Mouse (Mus musculus) ES-Bruce4 (cell line): ENCODE measurements around the gene Dbndd2. TPM values are rescaled to one million over a fixed set of nuclear protein-coding genes. Genes with fewer than 3 reads are reported as not detected.
A peak's percentile ranks its signal among the peaks of the same experiment; 100 is the strongest.

ENCODE experiments used
- H3K27ac ChIP-seq: 2 replicates; pipeline ENCODE4 v1.5.1; 2012; ENCODE audit warnings: low read length, inconsistent platforms; ENCODE audit not compliant: insufficient read depth
- H3K27me3 ChIP-seq: 2 replicates; pipeline ENCODE4 v1.6.1; 2012; ENCODE audit warnings: mild to moderate bottlenecking, low read length, inconsistent platforms; ENCODE audit not compliant: control insufficient read depth, poor library complexity, insufficient read depth, severe bottlenecking
- H3K36me3 ChIP-seq: 2 replicates; pipeline ENCODE4 v1.6.1; 2012; ENCODE audit warnings: inconsistent platforms, mild to moderate bottlenecking, low read length, moderate library complexity; ENCODE audit not compliant: control insufficient read depth, poor library complexity, insufficient read depth, severe bottlenecking
- H3K4me1 ChIP-seq: one replicate; pipeline ENCODE4 v1.8.1; 2011; ENCODE audit warnings: low read length; ENCODE audit not compliant: control insufficient read depth, insufficient read depth
- H3K4me3 ChIP-seq: 2 replicates; pipeline ENCODE4 v1.5.1; 2011; ENCODE audit warnings: low read depth, mild to moderate bottlenecking, low read length
- H3K9ac ChIP-seq: 2 replicates; pipeline ENCODE4 v1.6.1; 2012; ENCODE audit warnings: low read depth, mild to moderate bottlenecking, inconsistent platforms; ENCODE audit not compliant: poor library complexity, severe bottlenecking
- H3K9me3 ChIP-seq: replicated peaks from 2 replicates; pipeline ENCODE4 v1.6.1; 2012; ENCODE audit warnings: mild to moderate bottlenecking, low read length, inconsistent platforms; ENCODE audit not compliant: control insufficient read depth, poor library complexity, insufficient read depth, severe bottlenecking
- CTCF ChIP-seq: IDR thresholded peaks from one replicate; pipeline ENCODE4 v1.8.1; 2011; ENCODE audit warnings: low read depth, low read length
- EP300 ChIP-seq: IDR thresholded peaks from 2 replicates; pipeline ENCODE4 v1.6.1; 2011; ENCODE audit warnings: low read depth, low read length; ENCODE audit not compliant: insufficient read depth
- POLR2A ChIP-seq: IDR thresholded peaks from one replicate; pipeline ENCODE4 v1.8.1; 2011; ENCODE audit warnings: low read length; ENCODE audit not compliant: insufficient read depth
- polyA plus RNA-seq: library from polyadenylated mRNA; stranded (reverse); fragments of >200 nt; gene quantifications from 2 replicates; pipeline ENCODE4 v1.2.4, GENCODE M21; 2011; ENCODE audit warnings: low read depth; ENCODE audit not compliant: missing spikeins, insufficient read depth, insufficient read length

Dbndd2 gene
- polyA plus RNA-seq, 1 experiment, result 7.1 TPM

DNA sequence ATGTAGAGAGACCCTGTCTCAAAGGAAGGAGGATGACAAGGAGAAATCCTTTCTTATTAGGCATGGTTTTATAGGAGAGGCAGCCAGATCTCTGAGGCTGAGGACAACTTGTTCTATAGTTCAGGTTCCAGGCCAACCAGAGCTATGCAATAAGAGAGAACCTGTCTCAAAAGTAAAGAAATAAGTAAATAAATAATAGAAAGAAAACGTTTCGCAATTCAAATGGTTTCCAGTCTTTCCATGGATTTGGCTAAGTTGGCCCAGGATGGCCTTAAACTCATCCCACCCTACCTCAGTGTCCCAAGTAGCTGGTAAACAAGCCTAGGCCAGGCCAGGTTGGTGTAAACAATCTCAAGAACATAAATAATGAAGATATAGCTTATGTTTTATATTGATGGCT lies 41.2 kb upstream of the Dbndd2 start:
- Histone ChIP-seq H3K9me3 (no peaks in the 10 kb centered on the region), H3K27me3 (no peaks in the 10 kb centered on the region), H3K9ac (peak overlapping the region; percentile 49), H3K4me3 (no peak overlapping the region), H3K36me3 (no peaks in the 10 kb centered on the region), H3K27ac (peak overlapping the region; percentile 87), H3K4me1 (peaks cover 9% of the 10 kb centered on the region)
- no peak for TF ChIP-seq EP300
- no peak for TF ChIP-seq CTCF

- H3K4me3 ChIP-seq, result no peak overlapping the region
- H3K9ac ChIP-seq, result peak overlapping the region; percentile 28; the same call in 1 of the 2 replicates
- H3K9me3 ChIP-seq, result no peaks in the 10 kb centered on the region
- TF ChIP-seq POLR2A, result no peak
- no peak for TF ChIP-seq EP300
- no peak for TF ChIP-seq CTCF
- peaks cover 5% of the 10 kb centered on the region for H3K4me1 ChIP-seq
- peak overlapping the region; percentile 70 for H3K27ac ChIP-seq
- H3K36me3 ChIP-seq, result no peaks in the 10 kb centered on the region
- H3K27me3 ChIP-seq, result no peaks in the 10 kb centered on the region
These were observed 40.4 kb upstream of the Dbndd2 start for GRCm38 (mm10) chr2:164445399-164446085.

- no peaks in the 10 kb centered on the region for H3K27me3 ChIP-seq
- no peak overlapping the region for H3K27ac ChIP-seq
- peaks cover 4% of the 10 kb centered on the region for H3K4me1 ChIP-seq
- H3K9me3 ChIP-seq, result no peaks in the 10 kb centered on the region
- H3K9ac ChIP-seq, result no peak overlapping the region; the same call in 1 of the 2 replicates
- no peak overlapping the region for H3K4me3 ChIP-seq
- no peaks in the 10 kb centered on the region for H3K36me3 ChIP-seq
- TF ChIP-seq POLR2A, result no peak
- no peak for TF ChIP-seq CTCF
- no peak for TF ChIP-seq EP300
These were observed 39.8 kb upstream of the Dbndd2 start for GRCm38 (mm10) chr2:164446086-164446469.

GRCm38 (mm10) chr2:164448140-164448539 lies 37.8 kb upstream of the Dbndd2 start:
- H3K27ac ChIP-seq, result no peak overlapping the region
- no peak overlapping the region for H3K4me3 ChIP-seq
- peaks cover 10% of the 10 kb centered on the region for H3K4me1 ChIP-seq
- no peaks in the 10 kb centered on the region for H3K27me3 ChIP-seq
- no peaks in the 10 kb centered on the region for H3K36me3 ChIP-seq
- H3K9me3 ChIP-seq, result no peaks in the 10 kb centered on the region
- no peak overlapping the region for H3K9ac ChIP-seq
- TF ChIP-seq CTCF, result no peak
- TF ChIP-seq POLR2A, result no peak
- TF ChIP-seq EP300, result no peak

DNA sequence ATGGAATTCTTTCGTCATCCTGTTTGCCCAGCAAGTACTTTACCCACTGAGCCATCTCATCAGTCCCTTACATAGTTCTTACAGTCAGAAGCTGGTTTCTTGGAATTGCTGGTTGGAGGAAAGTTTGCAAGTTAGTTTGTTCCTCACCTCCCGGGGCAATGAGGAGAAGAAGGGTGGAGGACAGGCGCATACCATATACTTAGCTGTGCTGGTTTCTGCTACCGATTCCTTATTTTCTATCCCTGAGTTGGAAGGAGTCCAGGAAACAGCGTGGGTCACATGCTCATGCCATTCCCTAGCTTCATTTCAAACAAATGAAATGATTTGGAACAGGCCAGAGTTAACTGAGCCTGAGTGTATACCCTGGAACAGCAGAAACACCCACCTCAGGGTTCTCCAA lies 37.0 kb upstream of the Dbndd2 start:
- Histone ChIP-seq H3K4me1 (peaks cover 12% of the 10 kb centered on the region), H3K4me3 (no peak overlapping the region), H3K9ac (no peak overlapping the region), H3K9me3 (no peaks in the 10 kb centered on the region), H3K27ac (no peak overlapping the region), H3K27me3 (no peaks in the 10 kb centered on the region), H3K36me3 (no peaks in the 10 kb centered on the region)
- no peak for TF ChIP-seq POLR2A
- no peak for TF ChIP-seq EP300
- no peak for TF ChIP-seq CTCF

DNA sequence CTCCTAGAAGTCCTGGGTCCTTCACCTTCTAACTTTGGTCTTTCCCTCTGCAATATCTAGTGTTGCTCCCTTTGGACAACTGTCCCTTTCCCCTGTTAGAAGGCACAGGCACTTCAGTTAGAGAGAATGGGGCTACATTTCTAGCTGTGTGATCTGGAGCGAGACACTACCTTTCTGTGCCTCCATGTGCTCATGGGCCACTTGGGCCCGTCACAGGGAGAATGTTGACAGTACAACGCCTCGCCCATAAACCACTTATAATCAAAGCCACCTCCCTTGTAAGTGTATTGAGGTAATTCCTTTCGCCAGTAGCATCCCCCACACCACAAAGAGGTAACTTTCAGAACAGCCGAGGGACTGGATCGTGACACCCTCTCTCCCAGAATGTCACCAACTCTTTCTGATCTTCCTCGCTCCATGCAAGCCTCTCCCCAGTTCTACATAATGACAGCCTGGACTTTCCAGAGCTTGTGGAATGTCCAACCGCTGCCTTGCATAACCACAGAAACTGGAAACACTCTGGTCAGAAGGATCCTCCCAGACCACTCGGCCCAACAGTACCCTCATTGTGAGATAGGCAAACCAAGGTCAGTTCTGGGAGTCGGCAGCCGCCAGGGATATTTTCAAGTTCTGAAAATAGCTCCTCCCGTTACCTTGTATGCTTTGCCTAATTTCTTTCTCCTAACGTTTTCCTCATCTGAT lies 36.4 kb upstream of the Dbndd2 start:
- no peak overlapping the region for H3K27ac ChIP-seq
- H3K36me3 ChIP-seq, result no peaks in the 10 kb centered on the region
- H3K9ac ChIP-seq, result no peak overlapping the region
- H3K27me3 ChIP-seq, result no peaks in the 10 kb centered on the region
- H3K4me3 ChIP-seq, result no peak overlapping the region
- TF ChIP-seq EP300 (no peak), POLR2A (no peak), CTCF (no peak)
- H3K9me3 ChIP-seq, result no peaks in the 10 kb centered on the region
- peaks cover 12% of the 10 kb centered on the region for H3K4me1 ChIP-seq
